In the genomic region with DNA sequence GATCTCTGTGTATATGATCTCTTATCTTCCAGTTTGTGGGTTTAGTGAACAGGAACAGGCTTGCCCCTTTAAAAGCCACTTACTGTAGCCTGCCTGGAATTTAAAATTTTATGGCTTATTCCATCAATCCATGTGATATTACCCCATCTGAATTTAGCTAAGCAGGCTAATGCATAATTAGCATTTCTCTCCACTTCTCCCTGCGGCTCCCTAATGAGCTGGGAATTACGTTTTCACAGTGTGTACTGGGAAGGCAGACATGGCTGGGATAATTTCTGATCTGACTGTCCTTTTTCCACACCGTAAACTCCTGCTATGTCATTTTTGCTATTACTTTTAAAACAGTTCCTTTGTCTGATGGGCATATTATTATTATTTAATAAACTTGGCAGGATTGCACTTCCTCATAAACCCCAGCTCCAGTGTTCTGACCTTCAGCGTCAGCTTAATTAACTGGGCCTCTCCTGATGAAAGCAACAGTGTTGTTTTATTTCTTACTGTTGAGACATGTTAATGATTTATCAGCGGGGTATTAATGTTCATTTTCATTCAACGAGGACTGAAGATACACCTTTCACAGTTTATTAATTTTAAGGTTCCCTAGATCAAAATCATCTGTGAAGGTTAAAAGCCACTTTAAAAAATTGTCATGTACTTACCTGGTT, we compare ENCODE assay signal across 22 mouse cellular contexts.
A peak's percentile ranks its signal among the peaks of the same experiment; 100 is the strongest.
DNase-seq lines count a peak whose midpoint lies in the region; ATAC-seq and TF ChIP-seq lines count a peak whose summit lies in the region.
"Had no signal": no experiment of that assay in that cellular context is flagged by ENCODE, and none has a peak within 500 bp of the region (broad histone marks: within the 10 kb centered on the region; RNA-seq: fewer than 3 reads in every experiment).

No protein-coding gene starts in this region.

- H3K36me3 ChIP-seq in forebrain, embryonic 12.5 days (replicated peaks), result no peaks in the 10 kb centered on the region
- no peaks in the 10 kb centered on the region for H3K36me3 ChIP-seq in forebrain, embryonic 10.5 days (replicated peaks)
- H3K36me3 ChIP-seq in stomach, embryonic 16.5 days (ENCODE audit: control insufficient read depth, insufficient read depth, low read length), result no peaks in the 10 kb centered on the region
- H3K36me3 ChIP-seq in stomach, postnatal 0 days (ENCODE audit: control insufficient read depth, insufficient read depth, low read length), result no peaks in the 10 kb centered on the region
- no peaks in the 10 kb centered on the region for H3K36me3 ChIP-seq in hindbrain, postnatal 0 days (ENCODE audit: insufficient read depth, low read length)
- H3K36me3 ChIP-seq in neural tube, embryonic 15.5 days, result no peaks in the 10 kb centered on the region
- H3K36me3 ChIP-seq in intestine, embryonic 16.5 days (ENCODE audit: control insufficient read depth, insufficient read depth, low read length), result no peaks in the 10 kb centered on the region
- H3K36me3 ChIP-seq: limb, embryonic 15.5 days; liver, embryonic 15.5 days; stomach, embryonic 15.5 days had no signal

- H3K4me2 ChIP-seq in forebrain, embryonic 12.5 days, result no peak overlapping the region; the same call in 1 of the 2 replicates
- H3K4me2 ChIP-seq in stomach, embryonic 16.5 days (ENCODE audit: low read depth, low read length), result no peak overlapping the region
- no peak overlapping the region for H3K4me2 ChIP-seq in stomach, postnatal 0 days (replicated peaks; ENCODE audit: low read depth)
- no peak overlapping the region for H3K4me2 ChIP-seq in hindbrain, postnatal 0 days (ENCODE audit: low read depth, low read length)
- H3K4me2 ChIP-seq in neural tube, embryonic 15.5 days, result no peak overlapping the region
- no peak overlapping the region for H3K4me2 ChIP-seq in intestine, embryonic 16.5 days (ENCODE audit: low read depth, low read length)
- H3K4me2 ChIP-seq: limb, embryonic 15.5 days; liver, embryonic 15.5 days; stomach, embryonic 15.5 days had no signal

- 50% methylated on average over 6 of the region's 6 CpGs for WGBS in forebrain, embryonic 12.5 days
- WGBS in forebrain, embryonic 10.5 days, result 87% methylated on average over 6 of the region's 6 CpGs
- 55% methylated on average over 6 of the region's 6 CpGs for WGBS in stomach, embryonic 16.5 days
- 46% methylated on average over 6 of the region's 6 CpGs for WGBS in stomach, postnatal 0 days
- 44% methylated on average over 6 of the region's 6 CpGs for WGBS in hindbrain, postnatal 0 days
- 28% methylated on average over 6 of the region's 6 CpGs for WGBS in neural tube, embryonic 15.5 days
- 67% methylated on average over 6 of the region's 6 CpGs for WGBS in intestine, embryonic 16.5 days

- H3K9ac ChIP-seq in forebrain, embryonic 12.5 days, result no peak overlapping the region
- H3K9ac ChIP-seq in stomach, embryonic 16.5 days (ENCODE audit: low read length), result no peak overlapping the region
- H3K9ac ChIP-seq in stomach, postnatal 0 days (ENCODE audit: low read length), result no peak overlapping the region
- no peak overlapping the region for H3K9ac ChIP-seq in hindbrain, postnatal 0 days (replicated peaks; ENCODE audit: low read length)
- H3K9ac ChIP-seq in neural tube, embryonic 15.5 days (replicated peaks), result no peak overlapping the region
- no peak overlapping the region for H3K9ac ChIP-seq in intestine, embryonic 16.5 days (ENCODE audit: low read depth, low read length)
- H3K9ac ChIP-seq: limb, embryonic 15.5 days; liver, embryonic 15.5 days; stomach, embryonic 15.5 days had no signal

- no peaks in the 10 kb centered on the region for H3K9me3 ChIP-seq in forebrain, embryonic 12.5 days
- H3K9me3 ChIP-seq in forebrain, embryonic 10.5 days, result no peaks in the 10 kb centered on the region
- no peaks in the 10 kb centered on the region for H3K9me3 ChIP-seq in stomach, embryonic 16.5 days (replicated peaks; ENCODE audit: control insufficient read depth, low read length)
- H3K9me3 ChIP-seq in stomach, postnatal 0 days (ENCODE audit: control insufficient read depth, low read length), result no peaks in the 10 kb centered on the region
- H3K9me3 ChIP-seq in hindbrain, postnatal 0 days (ENCODE audit: low read length), result no peaks in the 10 kb centered on the region
- no peaks in the 10 kb centered on the region for H3K9me3 ChIP-seq in neural tube, embryonic 15.5 days (replicated peaks)
- no peaks in the 10 kb centered on the region for H3K9me3 ChIP-seq in intestine, embryonic 16.5 days (ENCODE audit: control insufficient read depth, low read length)
- H3K9me3 ChIP-seq: limb, embryonic 15.5 days; liver, embryonic 15.5 days; stomach, embryonic 15.5 days had no signal

- peak; percentile 64; the same call in 1 of the 2 replicates for ATAC-seq in forebrain, embryonic 12.5 days (ENCODE audit: low FRiP score)
- ATAC-seq in stomach, embryonic 16.5 days (ENCODE audit: insufficient read depth, low FRiP score), result peak; percentile 29; the same call in 1 of the 2 replicates
- no peak for ATAC-seq in stomach, postnatal 0 days (ENCODE audit: low FRiP score, low TSS enrichment)
- peak; percentile 45; the same call in 1 of the 2 replicates for ATAC-seq in hindbrain, postnatal 0 days
- peak; percentile 83 for ATAC-seq in neural tube, embryonic 15.5 days (ENCODE audit: low FRiP score)
- no peak for ATAC-seq in intestine, embryonic 16.5 days
- ATAC-seq: intestine, postnatal 0 days had no signal

- no peaks in the 10 kb centered on the region for H3K27me3 ChIP-seq in forebrain, embryonic 12.5 days
- H3K27me3 ChIP-seq in forebrain, embryonic 10.5 days (ENCODE audit: poor library complexity, severe bottlenecking), result no peaks in the 10 kb centered on the region
- H3K27me3 ChIP-seq in stomach, embryonic 16.5 days (ENCODE audit: control insufficient read depth, insufficient read depth, low read length), result no peaks in the 10 kb centered on the region
- H3K27me3 ChIP-seq in stomach, postnatal 0 days (ENCODE audit: control insufficient read depth, insufficient read depth, low read length), result no peaks in the 10 kb centered on the region
- H3K27me3 ChIP-seq in hindbrain, postnatal 0 days (ENCODE audit: insufficient read depth, low read length), result no peaks in the 10 kb centered on the region
- H3K27me3 ChIP-seq in neural tube, embryonic 15.5 days (replicated peaks), result no peaks in the 10 kb centered on the region
- H3K27me3 ChIP-seq in intestine, embryonic 16.5 days (replicated peaks; ENCODE audit: control insufficient read depth, insufficient read depth, low read length), result no peaks in the 10 kb centered on the region
- H3K27me3 ChIP-seq: CH12.LX; limb, embryonic 15.5 days; liver, embryonic 15.5 days; stomach, embryonic 15.5 days had no signal

- 0 out of 2 replicates have a peak, but pooled peaks cover 4% of the 10 kb centered on the region for H3K4me1 ChIP-seq in forebrain, embryonic 12.5 days
- H3K4me1 ChIP-seq in forebrain, embryonic 10.5 days, result no peaks in the 10 kb centered on the region
- no peaks in the 10 kb centered on the region for H3K4me1 ChIP-seq in stomach, embryonic 16.5 days (ENCODE audit: control insufficient read depth, insufficient read depth, low read length)
- no peaks in the 10 kb centered on the region for H3K4me1 ChIP-seq in stomach, postnatal 0 days (replicated peaks; ENCODE audit: control insufficient read depth, insufficient read depth)
- H3K4me1 ChIP-seq in hindbrain, postnatal 0 days (ENCODE audit: insufficient read depth, low read length), result no peaks in the 10 kb centered on the region
- peaks cover 9% of the 10 kb centered on the region for H3K4me1 ChIP-seq in neural tube, embryonic 15.5 days
- no peaks in the 10 kb centered on the region for H3K4me1 ChIP-seq in intestine, embryonic 16.5 days (ENCODE audit: control insufficient read depth, insufficient read depth, low read length)
- H3K4me1 ChIP-seq: limb, embryonic 15.5 days; liver, embryonic 15.5 days; stomach, embryonic 15.5 days had no signal

- no peak overlapping the region for H3K27ac ChIP-seq in forebrain, embryonic 12.5 days
- no peak overlapping the region for H3K27ac ChIP-seq in forebrain, embryonic 10.5 days
- no peak overlapping the region for H3K27ac ChIP-seq in stomach, embryonic 16.5 days (ENCODE audit: low read length)
- H3K27ac ChIP-seq in stomach, postnatal 0 days (replicated peaks), result no peak overlapping the region
- no peak overlapping the region for H3K27ac ChIP-seq in hindbrain, postnatal 0 days
- H3K27ac ChIP-seq in neural tube, embryonic 15.5 days (replicated peaks), result peak overlapping the region; percentile 28
- no peak overlapping the region for H3K27ac ChIP-seq in intestine, embryonic 16.5 days (ENCODE audit: low read length)
- H3K27ac ChIP-seq: heart, adult 2 months; limb, embryonic 15.5 days; liver, embryonic 15.5 days; stomach, embryonic 15.5 days had no signal

- TF ChIP-seq EP300 in stomach, postnatal 0 days (optimal IDR thresholded peaks at IDR 0.05), result no peak

- H3K4me3 ChIP-seq in forebrain, embryonic 12.5 days (replicated peaks), result no peak overlapping the region
- no peak overlapping the region for H3K4me3 ChIP-seq in forebrain, embryonic 10.5 days
- H3K4me3 ChIP-seq in stomach, embryonic 16.5 days (replicated peaks; ENCODE audit: low read length), result no peak overlapping the region
- H3K4me3 ChIP-seq in stomach, postnatal 0 days (ENCODE audit: low read depth, low read length), result no peak overlapping the region
- no peak overlapping the region for H3K4me3 ChIP-seq in hindbrain, postnatal 0 days (ENCODE audit: low read length)
- H3K4me3 ChIP-seq in neural tube, embryonic 15.5 days (replicated peaks), result no peak overlapping the region
- no peak overlapping the region for H3K4me3 ChIP-seq in intestine, embryonic 16.5 days (ENCODE audit: low read length)
- H3K4me3 ChIP-seq: heart, adult 2 months; limb, embryonic 15.5 days; liver, embryonic 15.5 days; stomach, embryonic 15.5 days had no signal

- TF ChIP-seq CTCF in stomach, postnatal 0 days (IDR thresholded peaks at IDR 0.05; ENCODE audit: low read depth), result no peak
- TF ChIP-seq CTCF in hindbrain, postnatal 0 days (IDR thresholded peaks at IDR 0.05; ENCODE audit: low read depth), result no peak

- no peak for DNase-seq in forebrain, embryonic 10.5 days (ENCODE audit: extremely low spot score, low spot score)
- no peak for DNase-seq in stomach, postnatal 0 days (ENCODE audit: low spot score)
- DNase-seq in hindbrain, postnatal 0 days (ENCODE audit: low spot score), result peak; percentile 36
- DNase-seq in B cell, adult 2 months, result no peak
- DNase-seq: adrenal gland, postnatal 14 days; cerebellum, adult 18-20 months; cerebellum, postnatal 25 days; embryo, embryonic 11 days; gastrocnemius, postnatal 10 days; heart, adult 2 months; heart, postnatal 4 days; kidney, postnatal 10 days; layer of hippocampus, postnatal 36 days had no signal

Comparison
In these comparisons a context has a peak if more than half of its experiments do, and no peak if none do; other contexts are left out.
1. ATAC-seq: peak in forebrain, embryonic 12.5 days (single experiment), stomach, embryonic 16.5 days (single experiment), hindbrain, postnatal 0 days (single experiment) and neural tube, embryonic 15.5 days (single experiment); none in stomach, postnatal 0 days (single experiment) and intestine, embryonic 16.5 days (single experiment).